In the genomic region with DNA sequence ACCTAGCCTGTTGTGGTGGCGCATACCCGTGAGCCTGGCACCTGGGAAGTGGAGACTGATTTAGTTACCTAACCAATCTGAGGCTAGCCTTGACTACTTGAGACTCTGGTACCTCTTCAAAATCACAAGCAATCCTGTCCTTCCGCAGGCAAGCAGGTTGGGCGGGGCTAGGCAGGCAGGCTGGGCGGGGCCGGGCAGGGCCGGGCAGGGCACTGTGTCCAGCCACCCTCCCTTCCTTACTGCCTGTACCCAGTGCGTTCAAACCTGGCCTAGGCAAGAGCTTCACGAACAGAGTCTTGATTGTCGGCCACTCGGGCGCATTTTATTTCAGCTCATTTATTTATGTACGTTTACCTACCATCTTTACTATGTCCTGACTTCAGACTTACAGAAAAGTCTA, we compare ENCODE assay signal across 23 mouse cellular contexts. TPM values are rescaled to one million over a fixed set of nuclear protein-coding genes. Genes with fewer than 3 reads are reported as not detected.
A peak's percentile ranks its signal among the peaks of the same experiment; 100 is the strongest.
DNase-seq lines count a peak whose midpoint lies in the region; ATAC-seq and TF ChIP-seq lines count a peak whose summit lies in the region.
"Had no signal": no experiment of that assay in that cellular context is flagged by ENCODE, and none has a peak within 500 bp of the region (broad histone marks: within the 10 kb centered on the region; RNA-seq: fewer than 3 reads in every experiment).

No protein-coding gene starts in this region.

- H3K4me3 ChIP-seq in intestine, embryonic 15.5 days (replicated peaks): no peak overlapping the region
- no peak overlapping the region for H3K4me3 ChIP-seq in intestine, postnatal 0 days (ENCODE audit: low read depth, low read length)
- no peak overlapping the region for H3K4me3 ChIP-seq in liver, adult 2 months (ENCODE audit: insufficient read depth, low read depth, low read length)
- no peak overlapping the region for H3K4me3 ChIP-seq in liver, postnatal 0 days (ENCODE audit: low read depth, low read length)
- H3K4me3 ChIP-seq in intestine, embryonic 16.5 days (ENCODE audit: low read length): no peak overlapping the region
- no peak overlapping the region for H3K4me3 ChIP-seq in stomach, postnatal 0 days (ENCODE audit: low read depth, low read length)
- H3K4me3 ChIP-seq: embryonic facial prominence, embryonic 10.5 days; embryonic facial prominence, embryonic 12.5 days had no signal

- no peaks in the 10 kb centered on the region for H3K36me3 ChIP-seq in intestine, embryonic 15.5 days
- H3K36me3 ChIP-seq in intestine, postnatal 0 days (ENCODE audit: control insufficient read depth, insufficient read depth): no peaks in the 10 kb centered on the region
- no peaks in the 10 kb centered on the region for H3K36me3 ChIP-seq in liver, adult 2 months (ENCODE audit: control insufficient read depth, insufficient read depth, low read length)
- no peaks in the 10 kb centered on the region for H3K36me3 ChIP-seq in liver, postnatal 0 days (replicated peaks; ENCODE audit: insufficient read depth, low read length)
- no peaks in the 10 kb centered on the region for H3K36me3 ChIP-seq in intestine, embryonic 16.5 days (ENCODE audit: control insufficient read depth, insufficient read depth, low read length)
- H3K36me3 ChIP-seq in stomach, postnatal 0 days (ENCODE audit: control insufficient read depth, insufficient read depth, low read length): no peaks in the 10 kb centered on the region
- H3K36me3 ChIP-seq: embryonic facial prominence, embryonic 10.5 days; embryonic facial prominence, embryonic 12.5 days; G1E had no signal

- WGBS in intestine, embryonic 15.5 days: 54% methylated on average over 13 of the region's 13 CpGs
- 43% methylated on average over 13 of the region's 13 CpGs for WGBS in intestine, postnatal 0 days
- 64% methylated on average over 13 of the region's 13 CpGs for WGBS in liver, adult 2 months
- WGBS in liver, postnatal 0 days (ENCODE audit: insufficient replicate concordance): 57% methylated on average over 13 of the region's 13 CpGs
- WGBS in intestine, embryonic 16.5 days: 52% methylated on average over 13 of the region's 13 CpGs
- WGBS in stomach, postnatal 0 days: 49% methylated on average over 13 of the region's 13 CpGs

- ATAC-seq in intestine, embryonic 15.5 days: peak; percentile 77
- no peak for ATAC-seq in intestine, postnatal 0 days
- ATAC-seq in liver, postnatal 0 days: no peak
- ATAC-seq in intestine, embryonic 16.5 days: peak; percentile 69
- peak; percentile 77 for ATAC-seq in stomach, postnatal 0 days (ENCODE audit: low FRiP score, low TSS enrichment)
- ATAC-seq: activated CD4-positive, CD25-positive, alpha-beta regulatory T cell, adult 4 months; CD4-positive, CD25-positive, alpha-beta regulatory T cell, adult 4 months; forebrain, embryonic 14.5 days; Patski had no signal

- H3K27me3 ChIP-seq in intestine, embryonic 15.5 days (replicated peaks): no peaks in the 10 kb centered on the region
- no peaks in the 10 kb centered on the region for H3K27me3 ChIP-seq in intestine, postnatal 0 days (replicated peaks; ENCODE audit: control insufficient read depth, insufficient read depth, low read length)
- no peaks in the 10 kb centered on the region for H3K27me3 ChIP-seq in liver, adult 2 months (ENCODE audit: control insufficient read depth, insufficient read depth, low read length)
- H3K27me3 ChIP-seq in liver, postnatal 0 days (ENCODE audit: insufficient read depth, low read length): 0 out of 2 replicates have a peak, but pooled peaks cover 3% of the 10 kb centered on the region
- H3K27me3 ChIP-seq in intestine, embryonic 16.5 days (replicated peaks; ENCODE audit: control insufficient read depth, insufficient read depth, low read length): no peaks in the 10 kb centered on the region
- H3K27me3 ChIP-seq in stomach, postnatal 0 days (ENCODE audit: control insufficient read depth, insufficient read depth, low read length): no peaks in the 10 kb centered on the region

- TF ChIP-seq CTCF in intestine, postnatal 0 days (IDR thresholded peaks at IDR 0.05; ENCODE audit: low read depth): no peak
- TF ChIP-seq CTCF in liver, adult 2 months (IDR thresholded peaks at IDR 0.05; ENCODE audit: low read depth, low read length): no peak
- no peak for TF ChIP-seq CTCF in liver, postnatal 0 days (IDR thresholded peaks at IDR 0.05; ENCODE audit: low read depth)
- no peak for TF ChIP-seq CTCF in stomach, postnatal 0 days (IDR thresholded peaks at IDR 0.05; ENCODE audit: low read depth)

- no peak overlapping the region for H3K9ac ChIP-seq in intestine, embryonic 15.5 days
- no peak overlapping the region for H3K9ac ChIP-seq in intestine, postnatal 0 days (ENCODE audit: low read depth, low read length)
- H3K9ac ChIP-seq in liver, adult 2 months (ENCODE audit: low read depth, low read length): no peak overlapping the region
- H3K9ac ChIP-seq in liver, postnatal 0 days (replicated peaks): no peak overlapping the region
- H3K9ac ChIP-seq in intestine, embryonic 16.5 days (ENCODE audit: low read depth, low read length): no peak overlapping the region
- no peak overlapping the region for H3K9ac ChIP-seq in stomach, postnatal 0 days (ENCODE audit: low read length)
- H3K9ac ChIP-seq: embryonic facial prominence, embryonic 12.5 days had no signal

- no peaks in the 10 kb centered on the region for H3K9me3 ChIP-seq in intestine, embryonic 15.5 days
- no peaks in the 10 kb centered on the region for H3K9me3 ChIP-seq in intestine, postnatal 0 days (ENCODE audit: control insufficient read depth)
- no peaks in the 10 kb centered on the region for H3K9me3 ChIP-seq in liver, postnatal 0 days (ENCODE audit: low read length)
- H3K9me3 ChIP-seq in intestine, embryonic 16.5 days (ENCODE audit: control insufficient read depth, low read length): 0 out of 2 replicates have a peak, but pooled peaks cover 3% of the 10 kb centered on the region
- no peaks in the 10 kb centered on the region for H3K9me3 ChIP-seq in stomach, postnatal 0 days (ENCODE audit: control insufficient read depth, low read length)
- H3K9me3 ChIP-seq: G1E had no signal

- H3K79me2 ChIP-seq in liver, adult 2 months (ENCODE audit: control insufficient read depth, insufficient read depth, low read length): no peaks in the 10 kb centered on the region

- intact Hi-C loops in left cerebral cortex, postnatal 14 days (cut with DNase I): no loop called here

- no peak overlapping the region for H3K27ac ChIP-seq in intestine, embryonic 15.5 days
- no peak overlapping the region for H3K27ac ChIP-seq in intestine, postnatal 0 days (ENCODE audit: low read depth, low read length)
- H3K27ac ChIP-seq in liver, adult 2 months (replicated peaks; ENCODE audit: insufficient read depth, low read depth, low read length): peak overlapping the region; percentile 67
- no peak overlapping the region for H3K27ac ChIP-seq in liver, postnatal 0 days (ENCODE audit: low read depth)
- H3K27ac ChIP-seq in intestine, embryonic 16.5 days (ENCODE audit: low read length): no peak overlapping the region
- no peak overlapping the region for H3K27ac ChIP-seq in stomach, postnatal 0 days (replicated peaks)
- H3K27ac ChIP-seq: embryonic facial prominence, embryonic 10.5 days; embryonic facial prominence, embryonic 12.5 days had no signal

- no peak for TF ChIP-seq EP300 in liver, postnatal 0 days (IDR thresholded peaks at IDR 0.05; ENCODE audit: low read depth)
- TF ChIP-seq EP300 in stomach, postnatal 0 days (optimal IDR thresholded peaks at IDR 0.05): no peak

- no peaks in the 10 kb centered on the region for H3K4me1 ChIP-seq in intestine, embryonic 15.5 days (replicated peaks)
- no peaks in the 10 kb centered on the region for H3K4me1 ChIP-seq in intestine, postnatal 0 days (replicated peaks; ENCODE audit: control insufficient read depth, insufficient read depth, low read length)
- peaks cover 15% of the 10 kb centered on the region for H3K4me1 ChIP-seq in liver, adult 2 months (ENCODE audit: control insufficient read depth, insufficient read depth, low read length)
- H3K4me1 ChIP-seq in liver, postnatal 0 days (ENCODE audit: insufficient read depth): no peaks in the 10 kb centered on the region
- no peaks in the 10 kb centered on the region for H3K4me1 ChIP-seq in intestine, embryonic 16.5 days (ENCODE audit: control insufficient read depth, insufficient read depth, low read length)
- H3K4me1 ChIP-seq in stomach, postnatal 0 days (replicated peaks; ENCODE audit: control insufficient read depth, insufficient read depth): no peaks in the 10 kb centered on the region
- H3K4me1 ChIP-seq: embryonic facial prominence, embryonic 12.5 days had no signal

- DNase-seq in liver, adult 2 months (ENCODE audit: extremely low read depth, low read depth, low spot score): no peak
- no peak for DNase-seq in liver, postnatal 0 days
- peak; percentile 75 for DNase-seq in stomach, postnatal 0 days (ENCODE audit: low spot score)
- DNase-seq in left cerebral cortex, postnatal 14 days (ENCODE audit: low spot score in 2 of 2): no peak
- DNase-seq: adrenal gland, adult 8-10 months; adrenal gland, postnatal 14 days; B cell, adult 2 months; cerebellum, adult 11-12 months; cerebellum, adult 2 months; cerebellum, adult 9-10 months; cerebellum, postnatal 10 days; cerebellum, postnatal 25 days had no signal

- H3K4me2 ChIP-seq in intestine, embryonic 15.5 days (replicated peaks): no peak overlapping the region
- no peak overlapping the region for H3K4me2 ChIP-seq in intestine, postnatal 0 days (replicated peaks; ENCODE audit: low read depth)
- no peak overlapping the region for H3K4me2 ChIP-seq in liver, postnatal 0 days (ENCODE audit: low read depth, low read length)
- H3K4me2 ChIP-seq in intestine, embryonic 16.5 days (ENCODE audit: low read depth, low read length): no peak overlapping the region
- H3K4me2 ChIP-seq in stomach, postnatal 0 days (replicated peaks; ENCODE audit: low read depth): no peak overlapping the region
- H3K4me2 ChIP-seq: embryonic facial prominence, embryonic 12.5 days had no signal

- no peak for TF ChIP-seq POLR2A in liver, adult 2 months (IDR thresholded peaks at IDR 0.05; ENCODE audit: extremely low read depth, insufficient read depth, low read length)

RNA-seq across cellular contexts. Expression of a gene that starts 12.1 kb away (rescaled TPM):
- polyA plus RNA-seq in intestine, embryonic 15.5 days (2015; fragmentation: Nextera tagmentation; extraction: Ambion mirVana): 0.23 and 0.49 TPM in 2 replicates
- 0.04 and 0.07 TPM in 2 replicates for polyA plus RNA-seq in intestine, postnatal 0 days (2015; fragmentation: Nextera tagmentation; extraction: Ambion mirVana)
- 0.07 TPM in 1 of 2 replicates, not detected in the other for total RNA-seq in liver, adult 2 months (2014; rRNA removed)
- polyA plus RNA-seq in liver, adult 2 months (2012; rRNA removed): 0.06 and 0.11 TPM in 2 replicates
- 0.05 TPM in 1 of 2 replicates, not detected in the other for polyA plus RNA-seq in liver, postnatal 0 days (2015; fragmentation: Nextera tagmentation; extraction: Ambion mirVana)
- 0.11 and 0.24 TPM in 2 replicates for polyA plus RNA-seq in intestine, embryonic 16.5 days (2015; fragmentation: Nextera tagmentation; extraction: Ambion mirVana)
- polyA plus RNA-seq in stomach, postnatal 0 days (2015; fragmentation: Nextera tagmentation; extraction: Ambion mirVana): 0.23 TPM in 2 replicates
- total RNA-seq in left cerebral cortex, postnatal 14 days (2021): 1 to 10 TPM; 1.1 TPM
- total RNA-seq: CH12.LX, G1E had no signal
- polyA plus RNA-seq: G1E had no signal

Comparison
In these comparisons a context has a peak if more than half of its experiments do, and no peak if none do; other contexts are left out.
1. ATAC-seq: peak in intestine, embryonic 15.5 days (single experiment), intestine, embryonic 16.5 days (single experiment) and stomach, postnatal 0 days (single experiment); none in intestine, postnatal 0 days (single experiment) and liver, postnatal 0 days (single experiment).